Mouse (Mus musculus): ENCODE results near the gene Snap29. TPM values are rescaled to one million over a fixed set of nuclear protein-coding genes. Genes with fewer than 3 reads are reported as not detected.
A peak's percentile ranks its signal among the peaks of the same experiment; 100 is the strongest.

Gene Snap29
- polyA plus RNA-seq, 1 experiment from 2014 or later: 7.2 TPM

DNA sequence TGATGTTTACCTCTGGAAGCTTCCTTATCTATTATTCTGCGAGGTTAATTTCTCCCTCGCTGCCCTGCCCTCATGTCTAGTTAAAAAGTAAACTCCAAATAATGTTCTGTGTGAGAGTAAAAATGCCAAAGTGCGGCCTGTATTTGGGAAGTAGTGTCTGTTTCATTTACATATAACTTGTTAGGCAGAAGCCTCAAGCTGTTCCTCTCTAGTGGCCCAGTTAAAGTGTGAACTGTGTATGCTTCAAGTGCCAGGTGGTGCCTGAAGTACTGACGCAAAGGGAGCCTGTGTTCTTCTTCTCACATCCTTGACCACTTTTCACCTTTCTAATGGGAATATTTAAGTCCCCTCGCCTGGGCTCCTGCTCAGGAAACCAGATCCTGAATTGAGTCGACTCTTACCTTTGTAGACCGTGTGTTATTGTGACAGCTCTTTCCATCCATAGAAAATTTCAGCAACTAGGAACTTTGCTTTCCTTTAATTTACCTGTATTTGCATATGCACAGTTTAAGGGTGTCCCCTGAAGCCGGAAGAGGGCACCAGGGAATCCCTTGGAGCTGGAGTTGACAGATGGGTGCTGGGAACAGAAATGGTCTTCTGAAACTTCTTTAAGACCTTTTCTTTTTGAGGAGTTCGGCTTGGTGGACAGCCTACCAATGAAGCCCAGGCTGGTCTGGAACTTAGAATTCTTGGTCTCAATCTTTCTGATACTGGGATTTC lies 886 bp downstream of the Snap29 start:
- Histone ChIP-seq H3K36me3 (ENCODE audit: control insufficient read depth, insufficient read depth, low read length) (no peaks in the 10 kb centered on the region; the same call in 1 of the 2 replicates), H3K4me3 (ENCODE audit: low read depth, low read length) (peak overlapping the region; percentile 81), H3K4me1 (replicated peaks; ENCODE audit: control insufficient read depth, insufficient read depth, low read length) (peaks cover 22% of the 10 kb centered on the region), H3K4me2 (peak overlapping the region; percentile 78), H3K27ac (ENCODE audit: low read depth, low read length) (peak overlapping the region; percentile 59; the same call in 1 of the 2 replicates), H3K9me3 (ENCODE audit: control insufficient read depth, low read length) (no peaks in the 10 kb centered on the region), H3K27me3 (replicated peaks; ENCODE audit: control insufficient read depth, insufficient read depth, low read length) (no peaks in the 10 kb centered on the region), H3K9ac (ENCODE audit: low read depth, low read length) (peak overlapping the region; percentile 75)
- no peak for ATAC-seq (replicated peaks; ENCODE audit: low FRiP score)
- DNase-seq (ENCODE audit: low spot score): no peak
- 33% methylated on average over 9 of the region's 9 CpGs for WGBS

DNA sequence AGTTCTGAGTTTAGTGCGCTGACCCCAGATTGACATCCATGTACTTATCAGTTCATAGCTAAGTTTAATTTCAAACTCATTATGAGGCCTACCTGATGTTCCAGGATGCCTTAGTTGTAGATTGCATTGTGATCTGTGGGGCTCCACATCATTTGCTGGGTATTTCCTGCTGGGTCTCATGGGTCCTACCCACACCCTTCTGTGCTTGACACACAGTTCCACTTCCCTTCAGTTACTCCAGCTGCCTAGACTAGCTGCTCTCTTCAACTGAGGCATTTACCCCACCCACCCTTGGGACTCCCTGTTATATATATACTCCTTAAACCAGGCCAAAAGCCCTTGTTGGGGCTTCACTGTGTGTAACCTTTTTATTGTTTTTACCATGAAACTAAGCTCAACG lies 3.3 kb downstream of the Snap29 start:
- no peaks in the 10 kb centered on the region for H3K9me3 ChIP-seq (ENCODE audit: control insufficient read depth, low read length)
- DNase-seq (ENCODE audit: low spot score): no peak
- WGBS: 91% methylated on average over 2 of the region's 2 CpGs

DNA sequence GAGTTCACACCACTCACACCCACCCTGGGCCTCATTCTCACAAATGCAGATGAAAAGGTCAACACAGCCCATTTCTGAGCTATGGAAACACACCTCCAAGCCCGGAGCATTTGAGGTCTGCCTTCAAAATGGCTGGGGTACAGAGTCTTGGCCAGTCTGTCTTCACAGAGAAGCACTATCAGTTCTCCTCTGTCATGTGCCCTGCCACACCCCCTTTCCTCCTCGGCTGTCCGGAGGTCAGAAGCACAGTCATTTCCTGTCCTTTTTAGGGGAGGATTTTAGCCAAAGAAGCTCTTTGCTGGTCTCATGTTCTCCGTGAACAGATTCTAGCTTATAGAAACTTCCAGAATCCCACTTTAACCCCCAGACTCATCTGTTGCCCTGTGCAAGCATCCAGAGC lies 4.4 kb downstream of the Snap29 start:
- DNase-seq (ENCODE audit: low spot score): no peak
- Histone ChIP-seq H3K4me2 (peak overlapping the region; percentile 41), H3K9me3 (ENCODE audit: control insufficient read depth, low read length) (no peaks in the 10 kb centered on the region), H3K4me3 (ENCODE audit: low read depth, low read length) (no peak overlapping the region), H3K27ac (ENCODE audit: low read depth, low read length) (no peak overlapping the region), H3K27me3 (replicated peaks; ENCODE audit: control insufficient read depth, insufficient read depth, low read length) (no peaks in the 10 kb centered on the region), H3K4me1 (replicated peaks; ENCODE audit: control insufficient read depth, insufficient read depth, low read length) (peaks cover 14% of the 10 kb centered on the region), H3K36me3 (ENCODE audit: control insufficient read depth, insufficient read depth, low read length) (no peaks in the 10 kb centered on the region), H3K9ac (ENCODE audit: low read depth, low read length) (no peak overlapping the region)
- no peak for ATAC-seq (replicated peaks; ENCODE audit: low FRiP score)
- WGBS: 23% methylated on average over 4 of the region's 4 CpGs

More for the DNA sequence above, 3.3 kb downstream of the Snap29 start:
- ATAC-seq (replicated peaks; ENCODE audit: low FRiP score): no peak
- no peak overlapping the region for H3K27ac ChIP-seq (ENCODE audit: low read depth, low read length)
- peaks cover 22% of the 10 kb centered on the region for H3K4me1 ChIP-seq (replicated peaks; ENCODE audit: control insufficient read depth, insufficient read depth, low read length)
- no peaks in the 10 kb centered on the region for H3K27me3 ChIP-seq (replicated peaks; ENCODE audit: control insufficient read depth, insufficient read depth, low read length)
- no peaks in the 10 kb centered on the region for H3K36me3 ChIP-seq (ENCODE audit: control insufficient read depth, insufficient read depth, low read length)
- no peak overlapping the region for H3K9ac ChIP-seq (ENCODE audit: low read depth, low read length)
- no peak overlapping the region for H3K4me2 ChIP-seq
- no peak overlapping the region for H3K4me3 ChIP-seq (ENCODE audit: low read depth, low read length)

DNA sequence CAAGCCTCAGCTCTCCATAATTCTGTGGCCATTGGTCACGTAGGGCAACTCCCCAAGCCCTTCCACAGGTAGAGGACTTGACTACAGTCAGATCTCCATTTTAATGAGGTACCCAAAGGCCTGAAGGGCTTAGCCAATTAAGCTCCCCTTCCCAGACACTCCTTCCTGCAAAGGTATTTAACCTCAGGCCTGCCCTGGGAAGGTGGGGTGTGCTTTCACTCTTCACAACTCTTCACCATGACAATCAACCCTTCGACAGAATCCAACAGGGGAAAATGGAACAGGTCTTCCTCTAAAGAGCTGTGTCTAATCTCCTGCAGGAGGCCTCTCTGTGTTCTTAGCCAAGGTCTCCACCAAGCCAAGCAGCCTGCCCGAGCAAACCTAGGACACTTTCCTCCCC lies 17.2 kb downstream of the Snap29 start:
- ATAC-seq (replicated peaks; ENCODE audit: low FRiP score) (no peak), DNase-seq (ENCODE audit: low spot score) (no peak)
- Histone ChIP-seq H3K27me3 (replicated peaks; ENCODE audit: control insufficient read depth, insufficient read depth, low read length) (no peaks in the 10 kb centered on the region), H3K36me3 (ENCODE audit: control insufficient read depth, insufficient read depth, low read length) (peaks cover 9% of the 10 kb centered on the region), H3K9me3 (ENCODE audit: control insufficient read depth, low read length) (no peaks in the 10 kb centered on the region), H3K4me1 (replicated peaks; ENCODE audit: control insufficient read depth, insufficient read depth, low read length) (no peaks in the 10 kb centered on the region), H3K4me3 (ENCODE audit: low read depth, low read length) (no peak overlapping the region), H3K27ac (ENCODE audit: low read depth, low read length) (no peak overlapping the region), H3K4me2 (no peak overlapping the region), H3K9ac (ENCODE audit: low read depth, low read length) (no peak overlapping the region)
- WGBS: 89% methylated on average over 3 of the region's 3 CpGs

DNA sequence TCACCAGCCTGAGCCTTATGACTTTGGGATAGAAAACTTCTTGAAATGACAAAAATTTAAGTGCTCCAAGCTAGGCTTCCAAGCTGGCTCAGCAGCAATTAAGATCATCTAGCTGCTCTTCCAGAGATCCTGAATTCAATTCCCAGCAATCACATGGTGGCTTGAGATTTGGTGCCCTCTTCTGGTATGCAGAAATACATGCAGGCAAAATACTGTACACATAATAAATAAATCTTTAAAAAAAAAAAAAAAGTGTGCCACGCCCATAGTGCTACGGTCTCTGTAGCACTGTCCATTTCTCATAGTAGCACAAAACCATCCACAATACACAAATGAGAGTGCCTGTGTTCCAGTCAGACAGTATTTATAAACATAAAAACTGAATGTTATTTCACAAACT lies 26.8 kb downstream of the Snap29 start:
- Histone ChIP-seq H3K9me3 (ENCODE audit: control insufficient read depth, low read length) (no peaks in the 10 kb centered on the region), H3K4me2 (no peak overlapping the region), H3K9ac (ENCODE audit: low read depth, low read length) (no peak overlapping the region), H3K36me3 (ENCODE audit: control insufficient read depth, insufficient read depth, low read length) (0 out of 2 replicates have a peak, but pooled peaks cover 2% of the 10 kb centered on the region), H3K4me1 (replicated peaks; ENCODE audit: control insufficient read depth, insufficient read depth, low read length) (no peaks in the 10 kb centered on the region), H3K4me3 (ENCODE audit: low read depth, low read length) (no peak overlapping the region), H3K27ac (ENCODE audit: low read depth, low read length) (no peak overlapping the region), H3K27me3 (replicated peaks; ENCODE audit: control insufficient read depth, insufficient read depth, low read length) (no peaks in the 10 kb centered on the region)
- no peak for ATAC-seq (replicated peaks; ENCODE audit: low FRiP score)
- WGBS: 57% methylated on average over 2 of the region's 2 CpGs
- no peak for DNase-seq (ENCODE audit: low spot score)

- Histone ChIP-seq H3K9ac (ENCODE audit: low read depth, low read length) (peak within 1 kb of the TSS; percentile 93), H3K27ac (ENCODE audit: low read depth, low read length) (peak within 1 kb of the TSS; percentile 81), H3K4me1 (replicated peaks; ENCODE audit: control insufficient read depth, insufficient read depth, low read length) (peaks cover 16% of the 10 kb centered on the region), H3K9me3 (ENCODE audit: control insufficient read depth, low read length) (no peaks in the 10 kb centered on the region), H3K4me3 (ENCODE audit: low read depth, low read length) (peak within 1 kb of the TSS; percentile 90), H3K4me2 (peak within 1 kb of the TSS; percentile 89), H3K36me3 (ENCODE audit: control insufficient read depth, insufficient read depth, low read length) (peaks cover 13% of the 10 kb centered on the region; the same call in 1 of the 2 replicates), H3K27me3 (replicated peaks; ENCODE audit: control insufficient read depth, insufficient read depth, low read length) (no peaks in the 10 kb centered on the region)
- peak; percentile 95 for ATAC-seq (replicated peaks; ENCODE audit: low FRiP score)
- peak; percentile 99 for DNase-seq (ENCODE audit: low spot score)
- under 1% methylated on average over 63 of the region's 63 CpGs for WGBS
Observed at GRCm38 (mm10) chr16:17451541-17452372, 46.0 kb downstream of the Snap29 start, which contains the start of gene Crkl. TSS of gene Crkl (plus strand) at chr16:17451987.

DNA sequence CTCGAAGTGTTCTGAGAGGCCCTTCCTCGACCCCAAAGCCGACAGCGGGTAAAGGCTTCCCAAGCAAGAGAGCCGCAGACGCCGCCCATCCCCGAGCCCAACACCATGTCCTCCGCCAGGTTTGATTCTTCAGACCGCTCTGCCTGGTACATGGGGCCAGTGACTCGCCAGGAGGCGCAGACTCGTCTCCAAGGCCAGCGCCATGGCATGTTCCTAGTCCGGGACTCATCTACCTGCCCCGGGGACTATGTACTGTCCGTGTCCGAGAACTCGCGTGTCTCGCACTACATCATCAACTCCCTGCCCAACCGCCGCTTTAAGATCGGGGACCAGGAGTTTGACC lies 46.6 kb downstream of the Snap29 start:
- Histone ChIP-seq H3K9ac (ENCODE audit: low read depth, low read length) (peak overlapping the region; percentile 93), H3K4me1 (replicated peaks; ENCODE audit: control insufficient read depth, insufficient read depth, low read length) (peaks cover 16% of the 10 kb centered on the region), H3K36me3 (ENCODE audit: control insufficient read depth, insufficient read depth, low read length) (peaks cover 17% of the 10 kb centered on the region; the same call in 1 of the 2 replicates), H3K27me3 (replicated peaks; ENCODE audit: control insufficient read depth, insufficient read depth, low read length) (no peaks in the 10 kb centered on the region), H3K27ac (ENCODE audit: low read depth, low read length) (peak overlapping the region; percentile 81), H3K4me2 (peak overlapping the region; percentile 89), H3K9me3 (ENCODE audit: control insufficient read depth, low read length) (no peaks in the 10 kb centered on the region), H3K4me3 (ENCODE audit: low read depth, low read length) (peak overlapping the region; percentile 90)
- WGBS: under 1% methylated on average over 24 of the region's 24 CpGs
- peak; percentile 48; the same call in 1 of the 2 replicates for ATAC-seq (replicated peaks; ENCODE audit: low FRiP score)
- DNase-seq (ENCODE audit: low spot score): no peak

DNA sequence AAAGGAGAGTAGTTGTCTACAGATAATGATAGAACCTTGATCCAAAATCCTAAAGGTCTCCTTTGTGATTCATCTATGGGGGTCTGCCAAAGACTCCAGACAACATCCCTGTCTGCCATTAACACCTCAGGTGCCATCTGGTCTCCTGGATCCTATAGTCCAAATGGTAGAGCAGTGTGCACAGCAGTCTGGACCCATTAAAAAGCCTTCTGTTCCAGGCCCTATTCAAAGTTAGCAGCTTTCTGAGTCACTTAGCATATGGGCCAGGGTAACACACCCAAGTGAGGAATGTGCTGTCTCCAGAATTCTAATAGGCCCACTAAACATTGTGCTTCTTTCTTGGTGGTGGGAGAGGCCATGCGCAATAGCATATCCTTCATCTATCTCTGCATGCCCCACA lies 51.1 kb downstream of the Snap29 start:
- 97% methylated on average over 1 of the region's 1 CpGs for WGBS
- peaks cover 21% of the 10 kb centered on the region for H3K4me1 ChIP-seq (replicated peaks; ENCODE audit: control insufficient read depth, insufficient read depth, low read length)
- no peak for ATAC-seq (replicated peaks; ENCODE audit: low FRiP score)

More for the DNA sequence above, 51.1 kb downstream of the Snap29 start:
- Histone ChIP-seq H3K36me3 (ENCODE audit: control insufficient read depth, insufficient read depth, low read length) (peaks cover 22% of the 10 kb centered on the region; the same call in 1 of the 2 replicates), H3K4me3 (ENCODE audit: low read depth, low read length) (no peak overlapping the region), H3K27me3 (replicated peaks; ENCODE audit: control insufficient read depth, insufficient read depth, low read length) (no peaks in the 10 kb centered on the region), H3K9me3 (ENCODE audit: control insufficient read depth, low read length) (no peaks in the 10 kb centered on the region), H3K9ac (ENCODE audit: low read depth, low read length) (no peak overlapping the region), H3K4me2 (no peak overlapping the region), H3K27ac (ENCODE audit: low read depth, low read length) (no peak overlapping the region)
- no peak for DNase-seq (ENCODE audit: low spot score)
